Mouse (Mus musculus) cerebellum, adult 2 months (tissue): ENCODE measurements around the gene Zfp282.

ENCODE experiments used
- CTCF ChIP-seq: fragments of 200-500 bp; IDR thresholded peaks from 2 replicates; pipeline ENCODE4 v1.5.1; 2011; ENCODE audit warnings: low read depth, mild to moderate bottlenecking, control low read depth, low read length, moderate library complexity, borderline replicate concordance; ENCODE audit not compliant: insufficient read depth
- POLR2A ChIP-seq: fragments of 200-500 bp; IDR thresholded peaks from 2 replicates; pipeline ENCODE4 v1.6.1; 2011; ENCODE audit warnings: low read length, control low read depth, borderline replicate concordance; ENCODE audit not compliant: insufficient read depth

DNA sequence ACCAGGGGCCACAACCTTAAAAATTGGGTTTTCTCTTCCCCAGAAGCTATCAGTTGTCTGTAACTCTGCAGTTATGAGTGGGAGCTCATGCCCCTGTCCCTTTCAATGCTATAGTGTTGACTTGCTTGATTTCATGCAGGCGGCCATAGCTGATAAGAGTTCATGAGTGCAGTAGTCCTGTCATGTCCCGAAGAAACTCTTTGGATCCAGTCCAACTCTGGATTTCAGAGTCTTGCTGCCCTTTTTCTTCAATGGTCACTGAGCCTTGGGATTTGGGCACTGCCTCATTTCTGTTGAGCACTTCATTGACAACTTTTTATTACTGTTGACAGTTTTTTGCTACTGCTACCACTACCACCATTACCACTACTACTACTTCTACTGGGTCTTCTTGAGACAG, 39.4 kb upstream of the Zfp282 start:
- no peak for TF ChIP-seq CTCF
- TF ChIP-seq POLR2A, result no peak
